Mouse (Mus musculus) small intestine, adult 2 months (tissue): ENCODE measurements around the gene Trim25.
A peak's percentile ranks its signal among the peaks of the same experiment; 100 is the strongest.

ENCODE experiments used
- CTCF ChIP-seq: fragments of 200-500 bp; IDR thresholded peaks from 2 replicates; pipeline ENCODE4 v1.5.1; 2012; ENCODE audit warnings: low read depth, mild to moderate bottlenecking, control low read depth, inconsistent platforms, low read length, moderate library complexity, mixed read lengths; ENCODE audit not compliant: insufficient replicate concordance, insufficient read length; ENCODE audit errors: extremely low read depth
- POLR2A ChIP-seq: fragments of 200-500 bp; IDR thresholded peaks from 2 replicates; pipeline ENCODE4 v1.6.1; 2012; ENCODE audit warnings: low read depth, mild to moderate bottlenecking, control low read depth, inconsistent platforms, low read length, moderate library complexity

DNA sequence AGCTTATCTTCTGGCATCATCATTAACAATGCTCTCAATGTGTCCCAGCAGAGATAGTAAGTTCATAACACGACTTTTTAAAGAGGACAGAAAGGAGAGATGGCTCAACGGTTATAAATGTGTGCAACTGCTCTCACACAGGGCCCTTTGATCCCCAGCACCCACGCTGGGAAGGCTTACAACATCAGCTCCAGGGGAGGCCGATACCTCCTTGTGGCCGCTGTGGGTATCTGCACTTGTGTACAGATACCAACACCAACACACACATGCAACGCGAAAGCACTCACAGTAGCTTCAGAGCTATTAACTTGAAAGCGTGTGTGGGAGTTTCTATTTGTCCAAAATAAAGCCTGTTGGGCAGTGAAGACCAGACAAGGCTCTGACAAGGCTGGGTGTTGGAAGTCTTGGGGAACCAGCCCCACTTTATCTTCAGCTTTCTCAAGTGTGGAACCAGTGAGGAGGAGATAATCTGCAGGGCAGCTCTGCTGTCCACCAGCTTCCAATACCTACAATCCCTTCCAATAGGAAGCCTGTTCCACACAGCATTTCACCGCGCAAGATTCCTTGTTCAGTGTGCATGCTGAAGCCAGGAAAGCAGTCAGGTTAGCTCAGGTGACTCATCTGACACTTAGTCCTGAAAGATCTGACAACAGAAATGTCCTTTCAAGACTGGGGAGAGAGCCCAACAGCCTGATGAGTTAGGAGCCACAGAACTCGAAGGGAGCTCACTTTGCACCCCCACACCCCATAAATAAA lies 59.5 kb downstream of the Trim25 start:
- TF ChIP-seq POLR2A (no peak), CTCF (peak; percentile 52; the same call in 1 of the 2 replicates)
